Mouse (Mus musculus): Measurements from ENCODE around the gene Mtnr1a. TPM values are rescaled to one million over a fixed set of nuclear protein-coding genes. Genes with fewer than 3 reads are reported as not detected.

Gene Mtnr1a
- polyA plus RNA-seq (2015; fragmentation: Nextera tagmentation; extraction: Ambion mirVana), result 0.51 and 0.58 TPM in 2 replicates

DNA sequence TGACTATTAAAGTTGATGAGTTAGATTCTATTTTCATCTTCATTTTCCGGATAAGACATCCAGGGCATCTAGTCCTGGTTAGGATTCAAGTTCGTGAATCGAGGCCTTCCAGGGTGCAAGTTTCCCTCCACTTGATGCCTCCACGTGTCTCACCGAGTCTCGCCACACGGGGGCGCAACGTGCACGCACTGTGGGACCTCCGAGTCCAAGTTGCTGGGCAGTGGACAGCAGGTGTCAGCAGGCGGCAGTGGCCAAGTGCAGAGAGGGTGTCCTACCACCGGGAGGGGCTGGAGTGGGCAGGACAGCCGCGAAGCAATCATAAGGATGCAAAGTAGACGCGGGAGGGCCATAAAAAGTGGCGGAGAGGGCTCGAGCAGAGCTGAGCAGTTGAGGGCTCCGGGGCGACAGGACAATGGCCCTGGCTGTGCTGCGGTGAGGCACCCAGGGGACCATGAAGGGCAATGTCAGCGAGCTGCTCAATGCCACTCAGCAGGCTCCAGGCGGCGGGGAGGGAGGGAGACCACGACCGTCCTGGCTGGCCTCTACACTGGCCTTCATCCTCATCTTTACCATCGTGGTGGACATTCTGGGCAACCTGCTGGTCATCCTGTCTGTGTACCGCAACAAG is at the start of gene Mtnr1a:
Gene Mtnr1a, plus strand, starts transcription at position 379 of the 628 bp plus-strand sequence.
- Histone ChIP-seq H3K4me1 (replicated peaks) (peaks cover 5% of the 10 kb centered on the region; the same call in 1 of the 2 replicates), H3K27ac (replicated peaks) (no peak within 1 kb of the TSS), H3K4me3 (peak within 1 kb of the TSS; percentile 40), H3K27me3 (no peaks in the 10 kb centered on the region), H3K4me2 (peak within 1 kb of the TSS; percentile 88), H3K36me3 (no peaks in the 10 kb centered on the region), H3K9ac (peak within 1 kb of the TSS; percentile 26; the same call in 1 of the 2 replicates), H3K9me3 (no peaks in the 10 kb centered on the region)
- peak; percentile 92 for ATAC-seq (ENCODE audit: low FRiP score, low read depth)
- 6% methylated on average over 29 of the region's 29 CpGs for WGBS

DNA sequence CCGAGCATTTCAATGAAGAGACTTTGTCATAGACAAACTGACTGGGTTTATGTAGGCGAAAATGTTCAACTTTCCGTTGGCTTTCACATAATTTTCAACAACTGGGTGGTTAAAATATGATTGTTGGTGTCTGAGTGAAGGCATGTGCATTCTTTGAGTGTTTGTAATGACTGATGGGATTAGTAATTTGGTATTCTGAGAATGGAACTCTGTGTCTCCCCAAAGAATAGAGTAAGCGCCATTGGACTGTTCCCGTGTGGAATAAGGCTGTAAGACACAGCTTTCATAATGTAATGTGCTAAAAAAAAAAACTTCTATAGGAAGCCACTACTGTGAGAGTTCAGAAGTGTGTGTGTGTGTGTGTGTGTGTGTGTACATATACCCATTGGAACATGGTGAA is 49.7 kb upstream of the Mtnr1a start:
- 63% methylated on average over 5 of the region's 5 CpGs for WGBS
- Histone ChIP-seq H3K27me3 (no peaks in the 10 kb centered on the region), H3K27ac (replicated peaks) (no peak overlapping the region), H3K9ac (no peak overlapping the region), H3K9me3 (no peaks in the 10 kb centered on the region), H3K36me3 (peaks cover 25% of the 10 kb centered on the region), H3K4me1 (replicated peaks) (no peaks in the 10 kb centered on the region), H3K4me3 (no peak overlapping the region), H3K4me2 (no peak overlapping the region)
- no peak for ATAC-seq (ENCODE audit: low FRiP score, low read depth)

DNA sequence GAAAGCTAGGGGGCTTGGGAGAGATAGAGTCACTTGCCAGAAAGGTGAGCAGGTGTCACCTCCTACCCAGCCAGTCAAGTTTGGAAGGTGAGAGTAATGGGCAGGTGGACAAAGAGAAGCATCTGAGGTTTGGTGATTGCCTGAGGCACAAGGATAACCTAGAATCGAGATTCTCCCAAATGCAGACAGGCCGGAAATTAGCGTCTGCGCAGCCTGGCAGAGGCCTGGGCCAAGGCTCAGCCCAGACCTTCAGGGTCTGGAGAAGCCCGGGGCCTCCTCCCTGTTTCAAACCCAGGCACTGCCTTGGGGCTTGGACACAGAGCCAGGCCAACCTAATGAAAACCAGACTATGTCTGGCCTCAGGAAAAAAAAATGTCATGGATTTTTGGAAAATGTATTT is 47.8 kb upstream of the Mtnr1a start:
- Histone ChIP-seq H3K4me2 (no peak overlapping the region), H3K9me3 (no peaks in the 10 kb centered on the region), H3K9ac (no peak overlapping the region), H3K36me3 (peaks cover 44% of the 10 kb centered on the region), H3K4me3 (no peak overlapping the region), H3K27ac (replicated peaks) (no peak overlapping the region), H3K4me1 (replicated peaks) (no peaks in the 10 kb centered on the region), H3K27me3 (no peaks in the 10 kb centered on the region)
- ATAC-seq (ENCODE audit: low FRiP score, low read depth), result no peak
- WGBS, result 90% methylated on average over 5 of the region's 5 CpGs

GRCm38 (mm10) chr8:45021911-45022665 is 46.8 kb upstream of the Mtnr1a start:
- no peaks in the 10 kb centered on the region for H3K4me1 ChIP-seq (replicated peaks)
- peaks cover 51% of the 10 kb centered on the region for H3K36me3 ChIP-seq
- no peaks in the 10 kb centered on the region for H3K27me3 ChIP-seq
- 89% methylated on average over 21 of the region's 21 CpGs for WGBS
- H3K4me2 ChIP-seq, result no peak overlapping the region
- H3K9me3 ChIP-seq, result no peaks in the 10 kb centered on the region
- H3K27ac ChIP-seq (replicated peaks), result no peak overlapping the region
- ATAC-seq (ENCODE audit: low FRiP score, low read depth), result no peak
- no peak overlapping the region for H3K4me3 ChIP-seq
- no peak overlapping the region for H3K9ac ChIP-seq

DNA sequence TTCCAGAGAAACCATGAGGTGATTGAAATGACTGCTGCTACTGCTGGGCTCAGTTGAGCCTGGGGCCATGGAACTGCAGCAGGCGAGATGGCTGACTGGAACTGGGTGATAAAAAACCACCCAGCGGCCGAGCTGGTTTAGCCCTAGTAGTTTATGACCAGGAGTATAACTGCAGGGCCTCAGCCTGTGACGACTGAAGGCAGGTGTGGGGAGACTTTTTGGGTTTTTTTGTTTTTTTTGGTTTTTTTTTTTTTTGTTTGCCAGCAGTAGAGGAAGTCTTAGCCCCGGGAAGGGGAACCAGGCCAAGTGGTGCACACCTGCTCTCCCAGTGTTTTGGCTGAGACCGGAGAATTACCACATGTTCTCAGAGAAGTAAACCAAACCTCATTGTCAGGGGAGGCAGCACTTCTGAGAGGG is 40.8 kb upstream of the Mtnr1a start:
- no peaks in the 10 kb centered on the region for H3K9me3 ChIP-seq
- 77% methylated on average over 6 of the region's 6 CpGs for WGBS

GRCm38 (mm10) chr8:45038350-45038749 is 30.6 kb upstream of the Mtnr1a start:
- WGBS, result 83% methylated on average over 15 of the region's 15 CpGs
- no peaks in the 10 kb centered on the region for H3K4me1 ChIP-seq (replicated peaks)
- no peak overlapping the region for H3K4me3 ChIP-seq
- H3K27ac ChIP-seq (replicated peaks), result no peak overlapping the region
- H3K36me3 ChIP-seq, result peaks cover 76% of the 10 kb centered on the region
- no peak for ATAC-seq (ENCODE audit: low FRiP score, low read depth)
- H3K27me3 ChIP-seq, result no peaks in the 10 kb centered on the region
- no peak overlapping the region for H3K4me2 ChIP-seq
- no peak overlapping the region for H3K9ac ChIP-seq
- H3K9me3 ChIP-seq, result no peaks in the 10 kb centered on the region

More for the DNA sequence above, 40.8 kb upstream of the Mtnr1a start:
- H3K36me3 ChIP-seq, result peaks cover 53% of the 10 kb centered on the region
- no peaks in the 10 kb centered on the region for H3K4me1 ChIP-seq (replicated peaks)
- H3K4me2 ChIP-seq, result no peak overlapping the region
- H3K27ac ChIP-seq (replicated peaks), result no peak overlapping the region
- H3K9ac ChIP-seq, result no peak overlapping the region
- no peak for ATAC-seq (ENCODE audit: low FRiP score, low read depth)
- no peaks in the 10 kb centered on the region for H3K27me3 ChIP-seq
- H3K4me3 ChIP-seq, result no peak overlapping the region

DNA sequence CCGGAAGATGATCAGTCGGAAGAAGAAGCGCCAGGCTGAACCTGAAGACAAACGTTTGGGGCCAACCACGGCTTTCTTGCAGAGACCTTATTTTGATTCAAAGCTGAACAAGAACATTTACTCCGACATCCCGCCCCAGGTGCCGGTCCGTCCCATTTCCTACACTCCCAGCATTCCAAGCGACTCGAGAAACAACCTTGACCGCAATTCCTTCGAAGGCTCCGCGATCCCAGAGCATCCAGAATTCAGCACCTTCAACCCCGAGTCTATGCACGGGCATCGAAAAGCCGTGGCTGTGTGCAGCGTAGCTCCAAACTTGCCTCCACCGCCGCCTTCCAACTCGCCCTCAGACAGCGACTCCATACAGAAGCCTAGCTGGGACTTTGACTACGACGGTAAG is 24.8 kb upstream of the Mtnr1a start:
- no peak for ATAC-seq (ENCODE audit: low FRiP score, low read depth)
- no peaks in the 10 kb centered on the region for H3K9me3 ChIP-seq

DNA sequence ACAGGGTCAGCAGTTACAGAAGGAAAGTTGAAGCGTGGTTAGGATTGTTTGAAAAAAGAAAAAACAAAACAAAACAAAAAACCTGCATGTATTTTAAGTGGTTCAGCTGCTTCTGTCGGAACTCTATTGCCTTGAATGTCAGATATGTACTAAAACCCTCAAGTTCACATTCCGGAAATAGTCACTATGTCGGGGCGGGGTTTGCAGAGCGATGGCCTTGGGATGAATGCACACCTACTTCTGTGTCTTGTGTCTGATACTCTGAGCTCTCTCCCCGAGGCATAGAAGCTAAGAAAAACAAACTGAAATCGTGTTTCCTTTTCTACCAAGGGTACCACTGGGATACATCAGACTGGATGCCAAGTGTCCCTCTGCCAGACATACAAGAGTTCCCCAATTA is 18.5 kb upstream of the Mtnr1a start:
- WGBS, result 92% methylated on average over 8 of the region's 8 CpGs
- Histone ChIP-seq H3K36me3 (peaks cover 23% of the 10 kb centered on the region), H3K9ac (no peak overlapping the region), H3K9me3 (no peaks in the 10 kb centered on the region), H3K4me2 (no peak overlapping the region), H3K27me3 (no peaks in the 10 kb centered on the region), H3K4me1 (replicated peaks) (no peaks in the 10 kb centered on the region), H3K4me3 (no peak overlapping the region), H3K27ac (replicated peaks) (no peak overlapping the region)
- ATAC-seq (ENCODE audit: low FRiP score, low read depth), result no peak

More for the DNA sequence above, 24.8 kb upstream of the Mtnr1a start:
- Histone ChIP-seq H3K4me1 (replicated peaks) (no peaks in the 10 kb centered on the region), H3K9ac (no peak overlapping the region), H3K36me3 (peaks cover 52% of the 10 kb centered on the region), H3K4me3 (no peak overlapping the region), H3K27ac (replicated peaks) (no peak overlapping the region), H3K4me2 (no peak overlapping the region), H3K27me3 (no peaks in the 10 kb centered on the region)
- WGBS, result 95% methylated on average over 26 of the region's 26 CpGs

DNA sequence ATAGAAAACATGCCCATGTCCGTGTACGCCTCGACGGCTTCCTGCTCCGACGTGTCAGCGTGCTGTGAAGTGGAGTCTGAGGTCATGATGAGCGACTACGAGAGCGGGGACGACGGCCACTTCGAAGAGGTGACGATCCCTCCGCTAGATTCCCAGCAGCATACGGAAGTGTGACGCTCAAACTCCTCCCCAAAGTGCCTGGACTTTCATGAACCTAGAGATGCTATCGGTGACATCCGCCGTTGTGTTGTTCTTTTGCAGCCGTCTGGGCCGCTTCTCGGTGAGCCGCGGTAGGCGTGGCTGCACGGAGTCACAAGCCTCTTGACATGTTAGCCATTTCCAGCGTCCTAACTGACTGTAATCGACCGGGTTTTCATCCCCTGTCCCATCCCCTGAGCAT is 17.7 kb upstream of the Mtnr1a start:
- ATAC-seq (ENCODE audit: low FRiP score, low read depth), result no peak
- no peaks in the 10 kb centered on the region for H3K9me3 ChIP-seq
- no peaks in the 10 kb centered on the region for H3K27me3 ChIP-seq
- H3K4me2 ChIP-seq, result no peak overlapping the region
- H3K27ac ChIP-seq (replicated peaks), result no peak overlapping the region
- no peak overlapping the region for H3K4me3 ChIP-seq
- H3K36me3 ChIP-seq, result peaks cover 25% of the 10 kb centered on the region
- WGBS, result 95% methylated on average over 30 of the region's 30 CpGs
- no peak overlapping the region for H3K9ac ChIP-seq
- H3K4me1 ChIP-seq (replicated peaks), result no peaks in the 10 kb centered on the region

DNA sequence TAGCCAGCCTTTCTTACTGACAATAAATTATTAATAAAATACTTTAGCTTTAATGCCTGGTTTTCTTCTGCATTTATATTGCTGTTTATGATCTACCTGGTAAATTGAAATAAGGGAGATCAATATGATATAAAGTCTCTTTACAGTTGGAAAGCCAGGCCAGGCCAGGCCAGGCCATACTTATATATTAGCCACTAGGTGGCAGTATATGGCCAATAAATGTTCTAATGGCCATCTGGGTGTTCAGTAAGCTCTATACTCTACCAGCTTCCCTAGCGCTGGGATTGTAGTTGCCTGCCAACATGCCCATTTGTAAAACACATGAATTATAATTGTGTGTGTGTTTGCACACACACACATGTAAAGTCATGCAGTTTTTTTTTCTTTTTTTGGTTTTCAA is 16.7 kb upstream of the Mtnr1a start:
- Histone ChIP-seq H3K9ac (no peak overlapping the region), H3K4me3 (no peak overlapping the region), H3K9me3 (no peaks in the 10 kb centered on the region), H3K4me2 (no peak overlapping the region), H3K4me1 (replicated peaks) (no peaks in the 10 kb centered on the region), H3K27me3 (no peaks in the 10 kb centered on the region), H3K36me3 (peaks cover 25% of the 10 kb centered on the region), H3K27ac (replicated peaks) (no peak overlapping the region)
- ATAC-seq (ENCODE audit: low FRiP score, low read depth), result no peak
- WGBS, result 71% methylated on average over 1 of the region's 1 CpGs

- Histone ChIP-seq H3K27me3 (no peaks in the 10 kb centered on the region), H3K27ac (replicated peaks) (no peak overlapping the region), H3K4me1 (replicated peaks) (no peaks in the 10 kb centered on the region), H3K9ac (no peak overlapping the region), H3K9me3 (no peaks in the 10 kb centered on the region), H3K4me2 (no peak overlapping the region), H3K4me3 (no peak overlapping the region), H3K36me3 (peaks cover 25% of the 10 kb centered on the region)
- 93% methylated on average over 9 of the region's 9 CpGs for WGBS
- no peak for ATAC-seq (ENCODE audit: low FRiP score, low read depth)
These were observed 16.3 kb upstream of the Mtnr1a start for GRCm38 (mm10) chr8:45052618-45053017.

- Histone ChIP-seq H3K27ac (replicated peaks) (no peak overlapping the region), H3K4me2 (no peak overlapping the region), H3K4me3 (no peak overlapping the region), H3K27me3 (no peaks in the 10 kb centered on the region), H3K36me3 (peaks cover 21% of the 10 kb centered on the region), H3K4me1 (replicated peaks) (no peaks in the 10 kb centered on the region), H3K9ac (no peak overlapping the region), H3K9me3 (no peaks in the 10 kb centered on the region)
- 95% methylated on average over 3 of the region's 3 CpGs for WGBS
- no peak for ATAC-seq (ENCODE audit: low FRiP score, low read depth)
These were observed 13.4 kb upstream of the Mtnr1a start for GRCm38 (mm10) chr8:45055500-45055899.
